Mouse (Mus musculus) CH12.LX (cell line): ENCODE measurements around the gene Gusb. TPM values are rescaled to one million over a fixed set of nuclear protein-coding genes. Genes with fewer than 3 reads are reported as not detected.

ENCODE experiments used
- DNase-seq: peaks from one replicate; pipeline ENCODE4 v3.0.0-alpha.2; 2013; ENCODE audit errors: extremely low read depth
- H3K27ac ChIP-seq: 2 replicates; pipeline ENCODE4 v1.5.1; 2012; ENCODE audit warnings: low read depth, mild to moderate bottlenecking, control low read depth, moderate library complexity; ENCODE audit not compliant: insufficient read depth
- H3K27me3 ChIP-seq: replicated peaks from 2 replicates; pipeline ENCODE3; 2012; ENCODE audit warnings: inconsistent platforms
- H3K36me3 ChIP-seq, 2 experiments: replicated peaks in 1 of 2; 2 replicates each; pipeline versions ENCODE3 to v1.6.1; 2012; ENCODE audit warnings: inconsistent platforms in 1 of 2, low read length in 1 of 2, mild to moderate bottlenecking in 1 of 2, mixed read lengths in 1 of 2, moderate library complexity in 1 of 2; ENCODE audit not compliant: control insufficient read depth in 1 of 2, insufficient read depth in 1 of 2
- H3K4me1 ChIP-seq, 2 experiments: 2 replicates each; pipeline ENCODE4 v1.6.1; 2012; ENCODE audit warnings: inconsistent platforms in 1 of 2, moderate library complexity in 1 of 2; ENCODE audit not compliant: insufficient read depth in 2 of 2, control insufficient read depth in 1 of 2
- H3K4me2 ChIP-seq: 2 replicates; pipeline ENCODE4 v1.6.1; 2012; ENCODE audit warnings: low read depth, mild to moderate bottlenecking, control low read depth; ENCODE audit not compliant: poor library complexity, insufficient read depth, severe bottlenecking
- H3K4me3 ChIP-seq, 3 experiments: fragments of 150-350 bp in 1 of 3; sonication (generic) in 1 of 3; replicated peaks in 1 of 3; 2 replicates each; pipeline versions ENCODE3 to v1.5.1; 2011 to 2012; ENCODE audit warnings: low read depth in 2 of 3, low read length in 2 of 3, mild to moderate bottlenecking in 2 of 3, moderate library complexity in 2 of 3, control low read depth in 1 of 3, improper control_type of control experiment in 1 of 3, inconsistent platforms in 1 of 3, mixed read lengths in 1 of 3; ENCODE audit not compliant: poor library complexity in 1 of 3
- H3K79me2 ChIP-seq: replicated peaks from 2 replicates; pipeline ENCODE4 v1.6.1; 2012; ENCODE audit warnings: mild to moderate bottlenecking, moderate library complexity; ENCODE audit not compliant: control insufficient read depth, poor library complexity, insufficient read depth, severe bottlenecking; ENCODE audit errors: extremely low read depth
- H3K9ac ChIP-seq: 2 replicates; pipeline ENCODE4 v1.6.1; 2012; ENCODE audit warnings: low read depth, mild to moderate bottlenecking, control low read depth, moderate library complexity; ENCODE audit not compliant: insufficient read depth
- H3K9me3 ChIP-seq: replicated peaks from 2 replicates; pipeline ENCODE3; 2012; ENCODE audit warnings: low read length, inconsistent platforms, mixed read lengths
- BHLHE40 ChIP-seq: IDR thresholded peaks from 2 replicates; pipeline ENCODE4 v1.6.1; 2011; ENCODE audit warnings: mild to moderate bottlenecking, low read depth, low read length, improper control_type of control experiment
- E2F4 ChIP-seq: IDR thresholded peaks from 2 replicates; pipeline ENCODE4 v1.6.1; 2011; ENCODE audit warnings: low read depth, low read length, improper control_type of control experiment; ENCODE audit not compliant: insufficient replicate concordance
- GABPA ChIP-seq: IDR thresholded peaks from 2 replicates; pipeline ENCODE4 v1.6.1; 2012; ENCODE audit warnings: low read depth, low read length, improper control_type of control experiment, inconsistent platforms; ENCODE audit not compliant: insufficient replicate concordance
- JUND ChIP-seq: conservative IDR thresholded peaks from 2 replicates; pipeline ENCODE4 v1.6.1; 2011; ENCODE audit warnings: low read depth, low read length, improper control_type of control experiment
- MAX ChIP-seq: IDR thresholded peaks from 2 replicates; pipeline ENCODE4 v1.6.1; 2011; ENCODE audit warnings: low read length, improper control_type of control experiment
- MXI1 ChIP-seq: IDR thresholded peaks from 2 replicates; pipeline ENCODE4 v1.6.1; 2011; ENCODE audit warnings: mild to moderate bottlenecking, low read depth, low read length, improper control_type of control experiment
- MYC ChIP-seq: IDR thresholded peaks from 2 replicates; pipeline ENCODE4 v1.6.1; 2011; ENCODE audit warnings: low read depth, mild to moderate bottlenecking, improper control_type of control experiment, low read length
- POLR2A ChIP-seq: IDR thresholded peaks from 2 replicates; pipeline ENCODE4 v1.6.1; 2011; ENCODE audit warnings: low read depth, mild to moderate bottlenecking, improper control_type of control experiment, low read length
- POLR2AphosphoS2 ChIP-seq: IDR thresholded peaks from 2 replicates; pipeline ENCODE4 v1.6.1; 2011; ENCODE audit warnings: low read depth, low read length, improper control_type of control experiment
- RAD21 ChIP-seq: IDR thresholded peaks from 2 replicates; pipeline ENCODE4 v1.6.1; 2011; ENCODE audit warnings: low read depth, mild to moderate bottlenecking, low read length, improper control_type of control experiment, moderate library complexity
- SIN3A ChIP-seq: IDR thresholded peaks from 2 replicates; pipeline ENCODE4 v1.6.1; 2012; ENCODE audit warnings: low read length, improper control_type of control experiment, inconsistent platforms
- TBP ChIP-seq: conservative IDR thresholded peaks from 2 replicates; pipeline ENCODE4 v1.6.1; 2011; ENCODE audit warnings: low read depth, low read length, improper control_type of control experiment
- TCF12 ChIP-seq: IDR thresholded peaks from 2 replicates; pipeline ENCODE4 v1.6.1; 2014; ENCODE audit warnings: low read depth, mild to moderate bottlenecking, inconsistent platforms, low read length, improper control_type of control experiment
- USF1 ChIP-seq: IDR thresholded peaks from 2 replicates; pipeline ENCODE4 v1.6.1; 2014; ENCODE audit warnings: low read depth, mild to moderate bottlenecking, inconsistent platforms, low read length, improper control_type of control experiment
- ZKSCAN1 ChIP-seq: IDR thresholded peaks from 2 replicates; pipeline ENCODE4 v1.6.1; 2012; ENCODE audit warnings: low read depth, inconsistent platforms, low read length, improper control_type of control experiment, borderline replicate concordance
- ZMIZ1 ChIP-seq: IDR thresholded peaks from 2 replicates; pipeline ENCODE4 v1.6.1; 2012; ENCODE audit warnings: low read depth, mild to moderate bottlenecking, inconsistent platforms, low read length, improper control_type of control experiment
- ZNF384 ChIP-seq: IDR thresholded peaks from 2 replicates; pipeline ENCODE4 v1.6.1; 2012; ENCODE audit warnings: low read depth, low read length, improper control_type of control experiment, inconsistent platforms
- dilution Hi-C: fragments of 300-500 bp; cut with MboI; formaldehyde crosslinking; loops from 2 replicates; pipeline ENCODE4 v1.14.3; 2020; ENCODE audit warnings: low sequenced_read_pairs; ENCODE audit not compliant: extremely low pct_unique_long_range_greater_than_20kb, extremely low pct_ligation_motif_present
- in situ Hi-C: fragments of 300-500 bp; cut with MboI; formaldehyde crosslinking; loops from 3 replicates; pipeline ENCODE4 v1.14.3; 2019; ENCODE audit warnings: low sequenced_read_pairs, low pct_ligation_motif_present, low pct_unique_long_range_greater_than_20kb, mixed read lengths
- polyA plus RNA-seq: library from polyadenylated mRNA; unstranded; fragments of >175 nt; gene quantifications from 2 replicates; pipeline ENCODE4 v1.2.1, GENCODE M21; 2012; ENCODE audit warnings: low read depth; ENCODE audit not compliant: insufficient read length
- total RNA-seq, 2 experiments: library from RNA; depleted of rRNA; stranded (reverse); fragments of 300-350 nt in 1 of 2; fragments of >200 nt in 1 of 2; gene quantifications; 2 replicates each; pipeline ENCODE4 v1.2.3; 2012 to 2014

Gusb gene
- total and polyA plus RNA-seq, 3 experiments: 73.4 to 210 (median 187) TPM

DNA sequence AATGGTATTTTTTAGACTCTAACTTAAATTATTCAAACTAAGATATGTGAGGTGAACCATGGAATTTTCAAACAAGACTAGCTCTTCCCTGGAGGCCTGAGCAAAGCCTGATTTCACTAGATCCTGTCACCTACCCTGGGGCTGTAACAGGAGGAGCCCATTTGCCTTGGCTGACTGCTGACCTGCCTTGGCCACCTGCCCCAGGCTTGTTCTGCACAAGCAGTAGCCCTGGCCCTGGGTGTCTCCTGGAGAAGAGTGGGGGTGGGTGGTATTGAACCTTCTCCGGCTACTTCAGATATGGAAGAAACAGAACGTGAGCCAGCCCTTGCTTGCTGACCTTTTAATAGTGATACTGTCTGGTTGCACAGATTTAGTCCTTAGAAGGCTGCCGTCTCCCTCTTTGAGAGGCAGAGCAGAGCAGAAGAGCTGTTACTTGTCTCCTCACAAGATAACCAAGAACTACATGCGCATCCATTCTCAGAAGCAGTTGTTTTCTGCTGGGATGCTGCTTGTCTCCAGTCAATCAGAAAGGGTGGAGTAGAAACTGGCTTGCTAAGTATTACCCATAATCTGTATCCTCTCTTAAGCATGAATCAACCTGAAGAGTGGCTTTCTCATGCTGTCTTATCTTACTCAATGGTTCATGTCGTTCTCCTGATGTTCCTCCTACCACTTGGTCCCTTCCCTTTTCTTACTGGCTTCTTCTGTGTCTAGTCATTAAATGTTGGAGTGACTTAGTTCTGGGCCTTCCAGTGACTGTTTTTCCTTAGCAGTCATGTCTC is 48.2 kb downstream of the Gusb start:
- DNase-seq: no peak
- dilution Hi-C loops (no loop called here), in situ Hi-C loops (no loop called here)
- H3K9me3 ChIP-seq: no peaks in the 10 kb centered on the region
- peaks cover 2 to 13% of the 10 kb centered on the region in 2 experiments; a peak in 1 of 4 replicates for H3K4me1 ChIP-seq
- peaks cover 10% of the 10 kb centered on the region; the same call in 1 of the 2 replicates for H3K79me2 ChIP-seq
- H3K27ac ChIP-seq: no peak overlapping the region
- TF ChIP-seq TBP (no peak), TCF12 (no peak), SIN3A (no peak), RAD21 (no peak)
- no peak overlapping the region for H3K4me2 ChIP-seq
- no peak overlapping the region for H3K4me3 ChIP-seq
- no peaks in the 10 kb centered on the region for H3K27me3 ChIP-seq
- H3K9ac ChIP-seq: no peak overlapping the region
- H3K36me3 ChIP-seq: peaks cover 0 to 30% of the 10 kb centered on the region in 2 experiments

DNA sequence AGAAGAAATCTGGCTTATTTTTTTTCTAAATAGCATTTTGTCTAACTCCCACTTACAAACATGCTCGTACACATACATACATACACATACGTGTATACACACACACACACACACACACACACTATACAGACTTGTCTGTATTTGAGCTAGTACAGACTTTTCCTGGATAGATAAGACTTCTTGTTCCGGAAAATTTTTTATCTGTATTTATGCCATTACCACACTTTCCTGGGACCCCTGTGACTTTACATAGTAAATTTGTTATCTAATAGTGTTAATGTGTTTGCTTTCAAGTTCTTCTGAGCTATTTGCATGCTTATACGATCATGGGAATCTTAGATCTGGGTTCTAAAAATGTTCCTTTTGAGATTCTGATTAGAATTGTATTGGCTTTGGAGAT is 50.7 kb downstream of the Gusb start:
- H3K4me1 ChIP-seq: peaks cover 2 to 22% of the 10 kb centered on the region in 2 experiments; a peak in 1 of 4 replicates
- TF ChIP-seq MXI1: no peak
- no peak for TF ChIP-seq ZMIZ1
- no peak for TF ChIP-seq ZKSCAN1
- no peak for TF ChIP-seq POLR2AphosphoS2
- no peak for TF ChIP-seq MYC
- TF ChIP-seq ZNF384: no peak
- no peak for TF ChIP-seq USF1
- TF ChIP-seq GABPA: no peak
- TF ChIP-seq TBP: no peak
- no peak for TF ChIP-seq MAX
- no peak for TF ChIP-seq JUND
- no peak for TF ChIP-seq E2F4
- no peak for TF ChIP-seq BHLHE40
- no peak for TF ChIP-seq POLR2A
- H3K27ac ChIP-seq: no peak overlapping the region
- in situ Hi-C loops: no loop called here
- peaks cover 10% of the 10 kb centered on the region; the same call in 1 of the 2 replicates for H3K79me2 ChIP-seq
- no peak overlapping the region for H3K9ac ChIP-seq
- H3K4me2 ChIP-seq: no peak overlapping the region
- no peak for DNase-seq
- no peaks in the 10 kb centered on the region for H3K9me3 ChIP-seq
- H3K36me3 ChIP-seq: peaks cover 0 to 26% of the 10 kb centered on the region in 2 experiments
- H3K27me3 ChIP-seq: no peaks in the 10 kb centered on the region
- dilution Hi-C loops: no loop called here
- H3K4me3 ChIP-seq: no peak overlapping the region
